Mouse (Mus musculus) gastrocnemius, adult 18-20 months (tissue): ENCODE data around the gene Gm16503. TPM values are rescaled to one million over a fixed set of nuclear protein-coding genes. Genes with fewer than 3 reads are reported as not detected.

ENCODE experiments used
- total RNA-seq, 2 experiments: library from RNA; stranded (reverse); gene quantifications; 2 replicates each; pipeline ENCODE4 v1.2.3; 2021

The Gm16503 gene
- total RNA-seq, 2 experiments from 2014 or later = not detected

Other genes with a start within 250 kb of the Gm16503 start
- gene Zfp988, start 234.5 kb upstream of the Gm16503 start, total RNA-seq = not detected
- gene Zfp978, start 178.9 kb upstream of the Gm16503 start, total RNA-seq = not detected
- 1 to 10 TPM; 1.8 to 2.8 TPM for gene Zfp982, start 47.8 kb upstream of the Gm16503 start, total RNA-seq
- under 1 TPM in 1 of 2 experiments, not detected in 1; 0.07 TPM for gene Zfp985, start 13.1 kb downstream of the Gm16503 start, total RNA-seq
- under 1 TPM; 0.57 to 0.64 TPM for gene Zfp979, start 102.3 kb downstream of the Gm16503 start, total RNA-seq
- under 1 TPM in 1 of 2 experiments, not detected in 1; 0.07 TPM for gene Zfp534, start 162.3 kb downstream of the Gm16503 start, total RNA-seq